9 mouse cellular contexts compared by ENCODE assay signal in genomic region chr9:90076849-90077461, GRCm38 (mm10). TPM values are rescaled to one million over a fixed set of nuclear protein-coding genes. Genes with fewer than 3 reads are reported as not detected.
DNase-seq lines count a peak whose midpoint lies in the region; ATAC-seq and TF ChIP-seq lines count a peak whose summit lies in the region.
"Had no signal": no experiment of that assay in that cellular context is flagged by ENCODE, and none has a peak within 500 bp of the region (broad histone marks: within the 10 kb centered on the region; RNA-seq: fewer than 3 reads in every experiment).

No protein-coding gene starts in this region.

- H3K27me3 ChIP-seq in G1E (ENCODE audit: insufficient read depth, low read length), result no peaks in the 10 kb centered on the region
- H3K27me3 ChIP-seq in forebrain, embryonic 12.5 days, result no peaks in the 10 kb centered on the region
- H3K27me3 ChIP-seq in hindbrain, embryonic 13.5 days, result no peaks in the 10 kb centered on the region
- H3K27me3 ChIP-seq in small intestine, adult 2 months (ENCODE audit: control insufficient read depth, insufficient read depth, low read length), result no peaks in the 10 kb centered on the region
- H3K27me3 ChIP-seq: heart, embryonic 15.5 days had no signal

- peak; percentile 70 for TF ChIP-seq CTCF in G1E (IDR thresholded peaks at IDR 0.05; ENCODE audit: low read depth, low read length)
- TF ChIP-seq CTCF in small intestine, adult 2 months (IDR thresholded peaks at IDR 0.05; ENCODE audit: extremely low read depth, insufficient read length, insufficient replicate concordance, low read depth, low read length), result peak; percentile 88; the same call in 1 of the 2 replicates

- no peaks in the 10 kb centered on the region for H3K9me3 ChIP-seq in G1E (replicated peaks)
- no peaks in the 10 kb centered on the region for H3K9me3 ChIP-seq in forebrain, embryonic 12.5 days
- H3K9me3 ChIP-seq in hindbrain, embryonic 13.5 days, result no peaks in the 10 kb centered on the region
- H3K9me3 ChIP-seq: heart, embryonic 15.5 days had no signal

- no peak overlapping the region for H3K9ac ChIP-seq in forebrain, embryonic 12.5 days
- no peak overlapping the region for H3K9ac ChIP-seq in hindbrain, embryonic 13.5 days
- H3K9ac ChIP-seq: heart, embryonic 15.5 days had no signal

- no peak for DNase-seq in G1E (ENCODE audit: low spot score)
- DNase-seq in brain, adult 2 months (ENCODE audit: low read depth, low spot score), result peak; percentile 66
- peak; percentile 52 to 57 for DNase-seq in layer of hippocampus, postnatal 14 days (ENCODE audit: low spot score in 2 of 2)
- no peak for DNase-seq in MN1 (ENCODE audit: low spot score)

- no peaks in the 10 kb centered on the region for H3K36me3 ChIP-seq in G1E (replicated peaks)
- H3K36me3 ChIP-seq in forebrain, embryonic 12.5 days (replicated peaks), result no peaks in the 10 kb centered on the region
- H3K36me3 ChIP-seq in hindbrain, embryonic 13.5 days, result no peaks in the 10 kb centered on the region
- H3K36me3 ChIP-seq in small intestine, adult 2 months (ENCODE audit: control insufficient read depth, insufficient read depth, low read length), result no peaks in the 10 kb centered on the region
- H3K36me3 ChIP-seq: heart, embryonic 15.5 days had no signal

- H3K4me1 ChIP-seq in G1E (ENCODE audit: insufficient read depth, low read depth, low read length), result no peaks in the 10 kb centered on the region
- no peaks in the 10 kb centered on the region for H3K4me1 ChIP-seq in forebrain, embryonic 12.5 days
- H3K4me1 ChIP-seq in hindbrain, embryonic 13.5 days (replicated peaks), result no peaks in the 10 kb centered on the region
- H3K4me1 ChIP-seq in small intestine, adult 2 months (ENCODE audit: control insufficient read depth, insufficient read depth, insufficient read length, low read length), result no peaks in the 10 kb centered on the region
- H3K4me1 ChIP-seq: heart, embryonic 15.5 days had no signal

- no peak overlapping the region for H3K4me3 ChIP-seq in G1E (ENCODE audit: low read depth, low read length)
- no peak overlapping the region for H3K4me3 ChIP-seq in forebrain, embryonic 12.5 days (replicated peaks)
- no peak overlapping the region for H3K4me3 ChIP-seq in hindbrain, embryonic 13.5 days
- H3K4me3 ChIP-seq in small intestine, adult 2 months (ENCODE audit: low read depth, low read length), result no peak overlapping the region
- H3K4me3 ChIP-seq: heart, embryonic 15.5 days had no signal

- 54% methylated on average over 8 of the region's 8 CpGs for WGBS in forebrain, embryonic 12.5 days
- 56% methylated on average over 8 of the region's 8 CpGs for WGBS in hindbrain, embryonic 13.5 days
- WGBS in small intestine, adult 2 months, result 66% methylated on average over 8 of the region's 8 CpGs

- no peak for TF ChIP-seq POLR2A in small intestine, adult 2 months (IDR thresholded peaks at IDR 0.05; ENCODE audit: low read depth, low read length)

- ATAC-seq in G1E (ENCODE audit: extremely low read depth, insufficient number of reproducible peaks, low FRiP score, poor library complexity, severe bottlenecking), result peak; percentile 50; the same call in 1 of the 2 replicates
- 0 out of 2 replicates have a peak, but pooled peaks have one; percentile 58 for ATAC-seq in forebrain, embryonic 12.5 days (ENCODE audit: low FRiP score)
- peak; percentile 38; the same call in 1 of the 2 replicates for ATAC-seq in hindbrain, embryonic 13.5 days (ENCODE audit: low FRiP score)
- ATAC-seq in megakaryocyte-erythroid progenitor cell, adult 5-6 weeks (replicated peaks; ENCODE audit: low FRiP score, low TSS enrichment, poor library complexity, severe bottlenecking), result peak; percentile 67

- no peak overlapping the region for H3K27ac ChIP-seq in forebrain, embryonic 12.5 days
- no peak overlapping the region for H3K27ac ChIP-seq in hindbrain, embryonic 13.5 days
- H3K27ac ChIP-seq in small intestine, adult 2 months (ENCODE audit: insufficient read depth, low read depth, low read length), result no peak overlapping the region
- H3K27ac ChIP-seq: heart, embryonic 15.5 days had no signal

- H3K4me2 ChIP-seq in forebrain, embryonic 12.5 days, result no peak overlapping the region
- H3K4me2 ChIP-seq in hindbrain, embryonic 13.5 days, result no peak overlapping the region
- H3K4me2 ChIP-seq: heart, embryonic 15.5 days had no signal

RNA-seq across cellular contexts. Expression of gene Ctsh, which starts 23.0 kb away (rescaled TPM):
- total RNA-seq in G1E (2014; fragmentation: Nextera tagmentation), result not detected in 2 replicates
- total RNA-seq in G1E (2017), result 0.16 and 0.29 TPM in 2 replicates
- not detected in 2 replicates for polyA plus RNA-seq in G1E (2012)
- polyA plus RNA-seq in forebrain, embryonic 12.5 days (2016; fragmentation: Nextera tagmentation; extraction: Ambion mirVana), result 7.5 and 7.7 TPM in 2 replicates
- polyA plus RNA-seq in hindbrain, embryonic 13.5 days (2015; fragmentation: Nextera tagmentation; extraction: Ambion mirVana), result 17.4 and 25.4 TPM in 2 replicates
- total RNA-seq in layer of hippocampus, postnatal 14 days (2021), result 10 to 100 TPM; 19.0 to 25.6 TPM
- total RNA-seq in megakaryocyte-erythroid progenitor cell, adult 5-6 weeks (2014; fragmentation: Nextera tagmentation), result 0.79 and 3.5 TPM in 2 replicates
- 1.6 and 2.3 TPM in 2 replicates for total RNA-seq in megakaryocyte-erythroid progenitor cell, adult 5-6 weeks (2017)
- polyA plus RNA-seq in small intestine, adult 2 months (2012; rRNA removed), result 24.9 and 33.8 TPM in 2 replicates

RNA-seq across cellular contexts. Expression of gene Morf4l1, which starts 37.6 kb away (rescaled TPM):
- total RNA-seq in G1E (2014; fragmentation: Nextera tagmentation), result 219 and 248 TPM in 2 replicates
- 146 and 172 TPM in 2 replicates for total RNA-seq in G1E (2017)
- polyA plus RNA-seq in G1E (2012), result 106 and 118 TPM in 2 replicates
- polyA plus RNA-seq in forebrain, embryonic 12.5 days (2016; fragmentation: Nextera tagmentation; extraction: Ambion mirVana), result 497 and 513 TPM in 2 replicates
- polyA plus RNA-seq in hindbrain, embryonic 13.5 days (2015; fragmentation: Nextera tagmentation; extraction: Ambion mirVana), result 546 and 556 TPM in 2 replicates
- total RNA-seq in layer of hippocampus, postnatal 14 days (2021), result 100 to 1,000 TPM; 364 to 379 TPM
- total RNA-seq in megakaryocyte-erythroid progenitor cell, adult 5-6 weeks (2014; fragmentation: Nextera tagmentation), result 253 and 288 TPM in 2 replicates
- 217 and 277 TPM in 2 replicates for total RNA-seq in megakaryocyte-erythroid progenitor cell, adult 5-6 weeks (2017)
- polyA plus RNA-seq in small intestine, adult 2 months (2012; rRNA removed), result 8.3 and 21.0 TPM in 2 replicates

Comparison
In these comparisons a context has a peak if more than half of its experiments do, and no peak if none do; other contexts are left out.
1. DNase-seq: peak in brain, adult 2 months (single experiment) and layer of hippocampus, postnatal 14 days (2 of 2); none in G1E (single experiment) and MN1 (single experiment).
2. Peak in every context shown above with its lines, with median percentiles within 50 percentile points of each other: ATAC-seq.